50 mouse cellular contexts compared by ENCODE assay signal in genomic region chr16:5024021-5024420, GRCm38 (mm10). TPM values are rescaled to one million over a fixed set of nuclear protein-coding genes. Genes with fewer than 3 reads are reported as not detected.
"Had no signal": no experiment of that assay in that cellular context is flagged by ENCODE, and none has a peak within 500 bp of the region (broad histone marks: within the 10 kb centered on the region; RNA-seq: fewer than 3 reads in every experiment).

No protein-coding gene starts in this region.

- H3K4me1 ChIP-seq: heart, embryonic 10.5 days; heart, embryonic 12.5 days; heart, embryonic 13.5 days; heart, embryonic 15.5 days; hindbrain, embryonic 10.5 days; hindbrain, embryonic 12.5 days; hindbrain, embryonic 13.5 days; hindbrain, embryonic 15.5 days; intestine, embryonic 15.5 days; kidney, embryonic 15.5 days had no signal

- H3K9ac ChIP-seq: heart, embryonic 12.5 days; heart, embryonic 13.5 days; heart, embryonic 15.5 days; hindbrain, embryonic 12.5 days; hindbrain, embryonic 13.5 days; hindbrain, embryonic 14.5 days; hindbrain, embryonic 15.5 days; intestine, embryonic 15.5 days; kidney, embryonic 15.5 days had no signal

- H3K27ac ChIP-seq: heart, adult 2 months; heart, embryonic 10.5 days; heart, embryonic 13.5 days; heart, embryonic 15.5 days; hindbrain, embryonic 10.5 days; hindbrain, embryonic 12.5 days; hindbrain, embryonic 13.5 days; hindbrain, embryonic 14.5 days; hindbrain, embryonic 15.5 days; hindbrain, postnatal 0 days; intestine, embryonic 15.5 days; kidney, embryonic 15.5 days; kidney, postnatal 0 days; layer of hippocampus, adult 2 months had no signal

- DNase-seq: heart, adult 18-20 months; heart, adult 2 months; heart, postnatal 10 days; heart, postnatal 14 days; heart, postnatal 36 days; heart, postnatal 4 days; kidney, adult 11 months; kidney, adult 18-20 months; kidney, adult 2 months; kidney, adult 8-10 months; kidney, adult 9 months; kidney, postnatal 10 days; kidney, postnatal 14 days; kidney, postnatal 25 days; kidney, postnatal 36 days; kidney, postnatal 4 days; layer of hippocampus, adult 9-11 months had no signal

- H3K4me3 ChIP-seq: heart, adult 2 months; heart, embryonic 10.5 days; heart, embryonic 12.5 days; heart, embryonic 13.5 days; heart, embryonic 15.5 days; hindbrain, embryonic 10.5 days; hindbrain, embryonic 12.5 days; hindbrain, embryonic 13.5 days; hindbrain, embryonic 15.5 days; intestine, embryonic 15.5 days; kidney, embryonic 15.5 days; layer of hippocampus, adult 2 months had no signal

- H3K4me2 ChIP-seq: heart, embryonic 11.5 days; heart, embryonic 12.5 days; heart, embryonic 13.5 days; heart, embryonic 15.5 days; hindbrain, embryonic 12.5 days; hindbrain, embryonic 13.5 days; hindbrain, embryonic 14.5 days; hindbrain, embryonic 15.5 days; intestine, embryonic 15.5 days; kidney, embryonic 15.5 days had no signal

- H3K9me3 ChIP-seq: heart, embryonic 10.5 days; heart, embryonic 12.5 days; heart, embryonic 13.5 days; heart, embryonic 15.5 days; hindbrain, embryonic 10.5 days; hindbrain, embryonic 12.5 days; hindbrain, embryonic 13.5 days; hindbrain, embryonic 15.5 days; intestine, embryonic 15.5 days; kidney, embryonic 15.5 days had no signal

- ATAC-seq: hindbrain, embryonic 16.5 days; hindbrain, postnatal 0 days; inflammation-experienced regulatory T-cells, adult 6 months; intestine, embryonic 15.5 days; intestine, embryonic 16.5 days; intestine, postnatal 0 days had no signal

- H3K27me3 ChIP-seq: heart, embryonic 12.5 days; heart, embryonic 13.5 days; heart, embryonic 15.5 days; hindbrain, embryonic 12.5 days; hindbrain, embryonic 13.5 days; hindbrain, embryonic 15.5 days; intestine, embryonic 15.5 days; kidney, embryonic 15.5 days had no signal

RNA-seq across cellular contexts. Expression of gene Smim22, which starts 16.9 kb away (rescaled TPM):
- total RNA-seq: heart, adult 18-20 months; heart, adult 2 months; heart, adult 8-10 months; heart, postnatal 10 days; heart, postnatal 14 days; heart, postnatal 25 days; heart, postnatal 36 days; heart, postnatal 4 days; hematopoietic stem cell, adult 5-6 weeks; hindbrain, postnatal 0 days; layer of hippocampus, adult 18-20 months; layer of hippocampus, adult 2 months; layer of hippocampus, adult 8-10 months; layer of hippocampus, postnatal 10 days; layer of hippocampus, postnatal 14 days; layer of hippocampus, postnatal 25 days had no signal
- polyA plus RNA-seq: inflammation-experienced regulatory T-cells, adult 6 months had no signal

RNA-seq across cellular contexts. Expression of gene Sept12, which starts 26.4 kb away (rescaled TPM):
- total RNA-seq: heart, adult 18-20 months; heart, adult 2 months; heart, adult 8-10 months; heart, postnatal 10 days; heart, postnatal 14 days; heart, postnatal 25 days; heart, postnatal 36 days; heart, postnatal 4 days; hematopoietic stem cell, adult 5-6 weeks; hindbrain, postnatal 0 days; layer of hippocampus, adult 18-20 months; layer of hippocampus, adult 2 months; layer of hippocampus, adult 8-10 months; layer of hippocampus, postnatal 10 days; layer of hippocampus, postnatal 14 days; layer of hippocampus, postnatal 25 days had no signal
- polyA plus RNA-seq: heart, embryonic 10.5 days; heart, embryonic 11.5 days; heart, embryonic 12.5 days; heart, embryonic 13.5 days; heart, embryonic 14.5 days; heart, embryonic 15.5 days; heart, embryonic 16.5 days; heart, postnatal 0 days; hindbrain, embryonic 11.5 days; hindbrain, embryonic 12.5 days; hindbrain, embryonic 13.5 days; hindbrain, embryonic 14.5 days; hindbrain, embryonic 15.5 days; hindbrain, embryonic 16.5 days; hindbrain, postnatal 0 days; inflammation-experienced regulatory T-cells, adult 6 months; intestine, embryonic 14.5 days; intestine, embryonic 15.5 days; intestine, embryonic 16.5 days; intestine, postnatal 0 days; kidney, adult 2 months; kidney, embryonic 15.5 days; kidney, embryonic 16.5 days; kidney, postnatal 0 days had no signal
